Mouse (Mus musculus): ENCODE data around the gene Mrps34. TPM values are rescaled to one million over a fixed set of nuclear protein-coding genes. Genes with fewer than 3 reads are reported as not detected.
A peak's percentile ranks its signal among the peaks of the same experiment; 100 is the strongest.

The Mrps34 gene
- 10 to 100 TPM; 75.4 to 78.6 TPM for total RNA-seq (2021)
- long read RNA-seq, transcript Mrps34-201 (3 exons, 918 nt) = major isoform, 28 of 48 reads
- long read RNA-seq, transcript Mrps34-202 (2 exons, 899 nt) = minor isoform, 11 of 48 reads
- long read RNA-seq, partial matches to known transcripts = 2 of 48 reads
- long read RNA-seq, other reads (novel, unspliced or antisense) = 6 of 48 reads

- peak; percentile 86 to 90 for DNase-seq (ENCODE audit: low spot score in 2 of 2)
Measured at GRCm38 (mm10) chr17:24894995-24895547, at the start of gene Mrps34, which contains the start of gene Eme2. Mrps34 (plus strand) TSS chr17:24895116. Eme2 (minus strand) TSS chr17:24895087.

- DNase-seq (ENCODE audit: low spot score in 2 of 2) = no peak
Measured at GRCm38 (mm10) chr17:24847386-24847785, 47.5 kb upstream of the Mrps34 start.

GRCm38 (mm10) chr17:24848600-24849031, 46.3 kb upstream of the Mrps34 start:
- DNase-seq (ENCODE audit: low spot score in 2 of 2) = no peak

- no peak for DNase-seq (ENCODE audit: low spot score in 2 of 2)
Measured at GRCm38 (mm10) chr17:24849733-24850064, 45.2 kb upstream of the Mrps34 start.

GRCm38 (mm10) chr17:24850065-24850772, 44.7 kb upstream of the Mrps34 start, which contains the start of gene Fahd1:
Fahd1 (minus strand) TSS chr17:24850364.
- peak; percentile 95 to 98 for DNase-seq (ENCODE audit: low spot score in 2 of 2)

- DNase-seq (ENCODE audit: low spot score in 2 of 2) = no peak
Measured at GRCm38 (mm10) chr17:24850773-24851127, 44.2 kb upstream of the Mrps34 start.

- no peak for DNase-seq (ENCODE audit: low spot score in 2 of 2)
Measured at GRCm38 (mm10) chr17:24851381-24852125, 43.4 kb upstream of the Mrps34 start.

GRCm38 (mm10) chr17:24855838-24856464, 39.0 kb upstream of the Mrps34 start:
- no peak for DNase-seq (ENCODE audit: low spot score in 2 of 2)

- DNase-seq (ENCODE audit: low spot score in 2 of 2) = no peak
Measured at GRCm38 (mm10) chr17:24856589-24856988, 38.3 kb upstream of the Mrps34 start.

- DNase-seq (ENCODE audit: low spot score in 2 of 2) = no peak
Measured at GRCm38 (mm10) chr17:24857831-24858470, 37.0 kb upstream of the Mrps34 start.

GRCm38 (mm10) chr17:24858967-24859366, 35.9 kb upstream of the Mrps34 start:
- DNase-seq (ENCODE audit: low spot score in 2 of 2) = peak in 1 of 2 experiments; percentile 67

- DNase-seq (ENCODE audit: low spot score in 2 of 2) = no peak
Measured at GRCm38 (mm10) chr17:24860076-24860475, 34.8 kb upstream of the Mrps34 start.

- DNase-seq (ENCODE audit: low spot score in 2 of 2) = no peak
Measured at GRCm38 (mm10) chr17:24861785-24862184, 33.1 kb upstream of the Mrps34 start.

GRCm38 (mm10) chr17:24865776-24866175, 29.1 kb upstream of the Mrps34 start, which contains the start of gene Igfals:
Igfals (plus strand) TSS chr17:24865997.
- no peak for DNase-seq (ENCODE audit: low spot score in 2 of 2)

GRCm38 (mm10) chr17:24867914-24868313, 27.0 kb upstream of the Mrps34 start:
- DNase-seq (ENCODE audit: low spot score in 2 of 2) = peak in 1 of 2 experiments; percentile 76

GRCm38 (mm10) chr17:24873695-24874404, 21.1 kb upstream of the Mrps34 start:
- no peak for DNase-seq (ENCODE audit: low spot score in 2 of 2)

- DNase-seq (ENCODE audit: low spot score in 2 of 2) = no peak
Measured at GRCm38 (mm10) chr17:24874405-24874745, 20.5 kb upstream of the Mrps34 start.

- DNase-seq (ENCODE audit: low spot score in 2 of 2) = no peak
Measured at GRCm38 (mm10) chr17:24874989-24875388, 19.9 kb upstream of the Mrps34 start.

- DNase-seq (ENCODE audit: low spot score in 2 of 2) = no peak
Measured at GRCm38 (mm10) chr17:24877336-24878116, 17.4 kb upstream of the Mrps34 start.

- no peak for DNase-seq (ENCODE audit: low spot score in 2 of 2)
Measured at GRCm38 (mm10) chr17:24878117-24878397, 16.9 kb upstream of the Mrps34 start.

Data from layer of hippocampus, adult 18-20 months (tissue).